Comparison of ENCODE assay signal across 23 mouse cellular contexts in the genomic region with DNA sequence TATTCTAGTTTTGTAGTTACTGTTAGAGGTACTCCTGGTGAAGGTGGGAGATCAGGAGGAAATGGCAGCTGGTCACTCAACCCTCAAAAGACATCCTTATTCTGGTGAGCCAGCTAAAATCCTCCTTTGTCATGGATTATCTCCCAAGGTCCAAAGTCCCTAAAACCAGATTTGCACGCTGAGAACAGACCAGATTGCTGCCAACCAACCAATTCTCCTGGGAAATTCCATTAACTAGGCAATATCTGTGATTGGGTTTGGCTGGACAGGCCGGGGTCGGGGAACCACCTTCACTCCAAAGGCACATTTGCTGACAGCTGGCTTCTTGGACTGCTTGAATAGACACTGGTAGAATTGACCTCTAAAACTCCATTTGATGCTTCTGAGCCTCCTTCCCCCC. TPM values are rescaled to one million over a fixed set of nuclear protein-coding genes. Genes with fewer than 3 reads are reported as not detected.
DNase-seq lines count a peak whose midpoint lies in the region; ATAC-seq and TF ChIP-seq lines count a peak whose summit lies in the region.
"Had no signal": no experiment of that assay in that cellular context is flagged by ENCODE, and none has a peak within 500 bp of the region (broad histone marks: within the 10 kb centered on the region; RNA-seq: fewer than 3 reads in every experiment).

No protein-coding gene starts in this region.

- no peak overlapping the region for H3K9ac ChIP-seq in kidney, embryonic 16.5 days (replicated peaks; ENCODE audit: low read length)
- no peak overlapping the region for H3K9ac ChIP-seq in kidney, embryonic 14.5 days (ENCODE audit: low read depth, low read length)
- H3K9ac ChIP-seq: embryonic facial prominence, embryonic 12.5 days; forebrain, embryonic 15.5 days; hindbrain, embryonic 12.5 days had no signal

- no peak for TF ChIP-seq POLR2A in testis, adult 2 months (IDR thresholded peaks at IDR 0.05; ENCODE audit: control insufficient read depth, low read depth, low read length)
- TF ChIP-seq POLR2A in small intestine, adult 2 months (IDR thresholded peaks at IDR 0.05; ENCODE audit: low read depth, low read length) = no peak

- TF ChIP-seq CTCF in testis, adult 2 months (IDR thresholded peaks at IDR 0.05; ENCODE audit: control insufficient read depth, insufficient read depth, insufficient replicate concordance, low read depth, low read length) = no peak
- TF ChIP-seq CTCF in small intestine, adult 2 months (IDR thresholded peaks at IDR 0.05; ENCODE audit: extremely low read depth, insufficient read length, insufficient replicate concordance, low read depth, low read length) = no peak

- H3K4me3 ChIP-seq in kidney, embryonic 16.5 days (ENCODE audit: low read length) = no peak overlapping the region
- no peak overlapping the region for H3K4me3 ChIP-seq in kidney, embryonic 14.5 days (ENCODE audit: low read length)
- peak overlapping the region; percentile 89 for H3K4me3 ChIP-seq in testis, adult 2 months (ENCODE audit: control insufficient read depth, low read depth, low read length)
- no peak overlapping the region for H3K4me3 ChIP-seq in small intestine, adult 2 months (ENCODE audit: low read depth, low read length)
- H3K4me3 ChIP-seq: embryonic facial prominence, embryonic 12.5 days; forebrain, embryonic 15.5 days; heart, embryonic 10.5 days; hindbrain, embryonic 12.5 days had no signal

- H3K27me3 ChIP-seq in kidney, embryonic 16.5 days (ENCODE audit: insufficient read depth, low read length) = no peaks in the 10 kb centered on the region
- H3K27me3 ChIP-seq in kidney, embryonic 14.5 days (ENCODE audit: control insufficient read depth, insufficient read depth, low read length) = no peaks in the 10 kb centered on the region
- no peaks in the 10 kb centered on the region for H3K27me3 ChIP-seq in testis, adult 2 months (ENCODE audit: control insufficient read depth, insufficient read depth, low read length)
- no peaks in the 10 kb centered on the region for H3K27me3 ChIP-seq in small intestine, adult 2 months (ENCODE audit: control insufficient read depth, insufficient read depth, low read length)
- H3K27me3 ChIP-seq: embryonic facial prominence, embryonic 12.5 days; forebrain, embryonic 15.5 days had no signal

- ATAC-seq in kidney, embryonic 16.5 days (ENCODE audit: low FRiP score, low TSS enrichment) = no peak
- no peak for ATAC-seq in kidney, embryonic 14.5 days (ENCODE audit: low FRiP score, low TSS enrichment)
- ATAC-seq: forebrain, embryonic 15.5 days had no signal

- peaks cover 12% of the 10 kb centered on the region; the same call in 1 of the 2 replicates for H3K4me1 ChIP-seq in kidney, embryonic 16.5 days (ENCODE audit: insufficient read depth, low read length)
- H3K4me1 ChIP-seq in kidney, embryonic 14.5 days (ENCODE audit: control insufficient read depth, insufficient read depth, low read length) = 0 out of 2 replicates have a peak, but pooled peaks cover 7% of the 10 kb centered on the region
- H3K4me1 ChIP-seq in testis, adult 2 months (ENCODE audit: control insufficient read depth, insufficient read depth, low read length) = peaks cover 9% of the 10 kb centered on the region
- peaks cover 14% of the 10 kb centered on the region for H3K4me1 ChIP-seq in small intestine, adult 2 months (ENCODE audit: control insufficient read depth, insufficient read depth, insufficient read length, low read length)

- no peaks in the 10 kb centered on the region for H3K9me3 ChIP-seq in kidney, embryonic 16.5 days (ENCODE audit: low read length)
- H3K9me3 ChIP-seq in kidney, embryonic 14.5 days (ENCODE audit: control insufficient read depth, low read length) = no peaks in the 10 kb centered on the region
- H3K9me3 ChIP-seq: embryonic facial prominence, embryonic 12.5 days; forebrain, embryonic 15.5 days; heart, embryonic 10.5 days; hindbrain, embryonic 12.5 days had no signal

- H3K4me2 ChIP-seq in kidney, embryonic 16.5 days (replicated peaks; ENCODE audit: low read depth, low read length) = no peak overlapping the region
- H3K4me2 ChIP-seq in kidney, embryonic 14.5 days (replicated peaks; ENCODE audit: low read depth, low read length) = no peak overlapping the region
- H3K4me2 ChIP-seq: embryonic facial prominence, embryonic 12.5 days; forebrain, embryonic 15.5 days; hindbrain, embryonic 12.5 days had no signal

- WGBS in kidney, embryonic 16.5 days = 97% methylated on average over 3 of the region's 3 CpGs
- 94% methylated on average over 3 of the region's 3 CpGs for WGBS in kidney, embryonic 14.5 days
- WGBS in small intestine, adult 2 months = 23% methylated on average over 3 of the region's 3 CpGs

- peak; percentile 18 for DNase-seq in kidney, adult 18-20 months
- DNase-seq in kidney, postnatal 25 days = peak; percentile 19 to 53
- DNase-seq in testis, postnatal 10 days (ENCODE audit: low spot score) = no peak
- no peak for DNase-seq in urinary bladder, postnatal 36 days (ENCODE audit: low spot score in 2 of 2)
- DNase-seq: adrenal gland, postnatal 14 days; cerebellum, adult 11-12 months; cerebellum, adult 9-10 months; cerebellum, postnatal 25 days; gastrocnemius, postnatal 10 days; heart, adult 18-20 months; heart, postnatal 10 days; heart, postnatal 4 days had no signal

- H3K36me3 ChIP-seq in kidney, embryonic 16.5 days (ENCODE audit: insufficient read depth, low read length) = peaks cover 49% of the 10 kb centered on the region
- peaks cover 53% of the 10 kb centered on the region for H3K36me3 ChIP-seq in kidney, embryonic 14.5 days (ENCODE audit: control insufficient read depth, insufficient read depth, low read length)
- H3K36me3 ChIP-seq in testis, adult 2 months (ENCODE audit: control insufficient read depth, insufficient read depth, low read length) = peaks cover 2% of the 10 kb centered on the region
- peaks cover 50% of the 10 kb centered on the region for H3K36me3 ChIP-seq in small intestine, adult 2 months (ENCODE audit: control insufficient read depth, insufficient read depth, low read length)

- H3K27ac ChIP-seq in kidney, embryonic 16.5 days (ENCODE audit: low read length) = no peak overlapping the region
- H3K27ac ChIP-seq in kidney, embryonic 14.5 days (ENCODE audit: low read depth, low read length) = no peak overlapping the region
- H3K27ac ChIP-seq in testis, adult 2 months (ENCODE audit: control insufficient read depth, insufficient read depth, low read depth, low read length) = no peak overlapping the region
- peak overlapping the region; percentile 34; the same call in 1 of the 2 replicates for H3K27ac ChIP-seq in small intestine, adult 2 months (ENCODE audit: insufficient read depth, low read depth, low read length)
- H3K27ac ChIP-seq: embryonic facial prominence, embryonic 12.5 days; forebrain, embryonic 15.5 days; heart, embryonic 10.5 days; hindbrain, embryonic 12.5 days had no signal

RNA-seq across cellular contexts. Expression of a gene that starts 1.7 kb away (rescaled TPM):
- polyA plus RNA-seq in kidney, embryonic 16.5 days (2015; fragmentation: Nextera tagmentation; extraction: Ambion mirVana) = 3.4 and 4.4 TPM in 2 replicates
- 2.0 and 2.4 TPM in 2 replicates for polyA plus RNA-seq in kidney, embryonic 14.5 days (2014; fragmentation: Nextera tagmentation; extraction: Ambion mirVana)
- polyA plus RNA-seq in testis, adult 2 months (2012; rRNA removed) = 133 and 137 TPM in 2 replicates
- 5.9 and 14.9 TPM in 2 replicates for polyA plus RNA-seq in small intestine, adult 2 months (2012; rRNA removed)

RNA-seq across cellular contexts. Expression of a gene that starts 12.8 kb away (rescaled TPM):
- 401 and 410 TPM in 2 replicates for polyA plus RNA-seq in kidney, embryonic 16.5 days (2015; fragmentation: Nextera tagmentation; extraction: Ambion mirVana)
- 230 and 351 TPM in 2 replicates for polyA plus RNA-seq in kidney, embryonic 14.5 days (2014; fragmentation: Nextera tagmentation; extraction: Ambion mirVana)
- polyA plus RNA-seq in testis, adult 2 months (2012; rRNA removed) = 14.4 and 15.3 TPM in 2 replicates
- 45.9 and 96.0 TPM in 2 replicates for polyA plus RNA-seq in small intestine, adult 2 months (2012; rRNA removed)

RNA-seq across cellular contexts. Expression of a gene that starts 13.0 kb away (rescaled TPM):
- polyA plus RNA-seq in kidney, embryonic 16.5 days (2015; fragmentation: Nextera tagmentation; extraction: Ambion mirVana) = 63.5 and 66.7 TPM in 2 replicates
- polyA plus RNA-seq in kidney, embryonic 14.5 days (2014; fragmentation: Nextera tagmentation; extraction: Ambion mirVana) = 59.9 and 65.8 TPM in 2 replicates
- 42.3 and 50.3 TPM in 2 replicates for polyA plus RNA-seq in testis, adult 2 months (2012; rRNA removed)
- 10.9 and 24.5 TPM in 2 replicates for polyA plus RNA-seq in small intestine, adult 2 months (2012; rRNA removed)

RNA-seq across cellular contexts. Expression of a gene that starts 28.4 kb away (rescaled TPM):
- polyA plus RNA-seq in kidney, embryonic 16.5 days (2015; fragmentation: Nextera tagmentation; extraction: Ambion mirVana) = 31.5 and 31.7 TPM in 2 replicates
- 29.0 and 30.5 TPM in 2 replicates for polyA plus RNA-seq in kidney, embryonic 14.5 days (2014; fragmentation: Nextera tagmentation; extraction: Ambion mirVana)
- polyA plus RNA-seq in testis, adult 2 months (2012; rRNA removed) = 28.3 and 32.4 TPM in 2 replicates
- 25.8 and 71.6 TPM in 2 replicates for polyA plus RNA-seq in small intestine, adult 2 months (2012; rRNA removed)

RNA-seq across cellular contexts. Expression of a gene that starts 44.8 kb away (rescaled TPM):
- polyA plus RNA-seq in kidney, embryonic 16.5 days (2015; fragmentation: Nextera tagmentation; extraction: Ambion mirVana) = not detected in 2 replicates
- polyA plus RNA-seq in kidney, embryonic 14.5 days (2014; fragmentation: Nextera tagmentation; extraction: Ambion mirVana) = not detected in 2 replicates
- polyA plus RNA-seq in testis, adult 2 months (2012; rRNA removed) = 1.7 and 5.7 TPM in 2 replicates
- polyA plus RNA-seq in small intestine, adult 2 months (2012; rRNA removed) = 156 and 346 TPM in 2 replicates
- polyA plus RNA-seq: cortical plate, adult 2 months; embryonic facial prominence, embryonic 12.5 days; forebrain, embryonic 11.5 days; forebrain, embryonic 15.5 days; heart, embryonic 14.5 days; hindbrain, embryonic 12.5 days had no signal

Comparison
In these comparisons a context has a peak if more than half of its experiments do, and no peak if none do; other contexts are left out.
1. DNase-seq: peak in kidney, adult 18-20 months (single experiment) and kidney, postnatal 25 days (2 of 2); none in testis, postnatal 10 days (single experiment) and urinary bladder, postnatal 36 days (0 of 2).